Mouse (Mus musculus): ENCODE data around the gene Pabpc4.

- TF ChIP-seq CTCF (IDR thresholded peaks at IDR 0.05; ENCODE audit: low read depth, low read length) (no peak), TAL1 (conservative IDR thresholded peaks at IDR 0.05; ENCODE audit: low read depth, low read length) (no peak), GATA1 (IDR thresholded peaks at IDR 0.05; ENCODE audit: borderline replicate concordance, low read length) (no peak), POLR2AphosphoS5 (IDR thresholded peaks at IDR 0.05; ENCODE audit: insufficient replicate concordance, low read depth, low read length) (no peak)
Measured at GRCm38 (mm10) chr4:123235835-123236430, 26.2 kb upstream of the Pabpc4 start.
